Mouse (Mus musculus): Measurements from ENCODE around the gene Ptgs1.

- TF ChIP-seq CTCF (IDR thresholded peaks at IDR 0.05; ENCODE audit: borderline replicate concordance, insufficient read depth, low read depth, low read length) = no peak
- TF ChIP-seq POLR2A (IDR thresholded peaks at IDR 0.05; ENCODE audit: borderline replicate concordance, insufficient read depth, low read length) = no peak
Measured at GRCm38 (mm10) chr2:36184192-36184591, 46.0 kb upstream of the Ptgs1 start.
